Mouse (Mus musculus): ENCODE data around the gene Uchl3. TPM values are rescaled to one million over a fixed set of nuclear protein-coding genes. Genes with fewer than 3 reads are reported as not detected.
A peak's percentile ranks its signal among the peaks of the same experiment; 100 is the strongest.

The Uchl3 gene
- total RNA-seq, 2 experiments from 2014 or later: 29.9 to 32.9 TPM

- intact Hi-C loops (cut with DNase I): no loop called here
- DNase-seq: no peak
These were observed 10.5 kb downstream of the Uchl3 start for GRCm38 (mm10) chr14:101664274-101664673.

- intact Hi-C loops (cut with DNase I): no loop called here
- no peak for DNase-seq
These were observed 12.3 kb downstream of the Uchl3 start for GRCm38 (mm10) chr14:101666056-101666455.

- no peak for DNase-seq
- intact Hi-C loops (cut with DNase I): no loop called here
These were observed 12.8 kb downstream of the Uchl3 start for GRCm38 (mm10) chr14:101666536-101666935.

GRCm38 (mm10) chr14:101668626-101669025 is 14.9 kb downstream of the Uchl3 start:
- intact Hi-C loops (cut with DNase I): no loop called here
- DNase-seq: no peak

- no peak for DNase-seq
- intact Hi-C loops (cut with DNase I): no loop called here
These were observed 18.5 kb downstream of the Uchl3 start for GRCm38 (mm10) chr14:101672226-101672625.

- no peak for DNase-seq
- intact Hi-C loops (cut with DNase I): no loop called here
These were observed 33.9 kb downstream of the Uchl3 start for GRCm38 (mm10) chr14:101687696-101688095.

GRCm38 (mm10) chr14:101688406-101688805 is 34.6 kb downstream of the Uchl3 start:
- intact Hi-C loops (cut with DNase I): no loop called here
- DNase-seq: no peak

- intact Hi-C loops (cut with DNase I): no loop called here
These were observed 50.7 kb downstream of the Uchl3 start for GRCm38 (mm10) chr14:101704479-101704878.

GRCm38 (mm10) chr14:101707088-101707487 is 53.3 kb downstream of the Uchl3 start:
- intact Hi-C loops (cut with DNase I): no loop called here
- DNase-seq: no peak

More at GRCm38 (mm10) chr14:101704479-101704878, 50.7 kb downstream of the Uchl3 start:
- DNase-seq: no peak

GRCm38 (mm10) chr14:101714414-101714813 is 60.6 kb downstream of the Uchl3 start:
- intact Hi-C loops (cut with DNase I): no loop called here
- no peak for DNase-seq

GRCm38 (mm10) chr14:101729237-101729971 is 75.6 kb downstream of the Uchl3 start, which contains the start of the genes Gm9922 and Lmo7:
Gene Gm9922 (minus strand): TSS chr14:101729814.
Gene Lmo7 (plus strand): TSS chr14:101729957.
- intact Hi-C loops (cut with DNase I): no loop called here
- peak; percentile 75 for DNase-seq

- intact Hi-C loops (cut with DNase I): no loop called here
- no peak for DNase-seq
These were observed 76.4 kb downstream of the Uchl3 start for GRCm38 (mm10) chr14:101729972-101730692.

GRCm38 (mm10) chr14:101733542-101734303 is 80.0 kb downstream of the Uchl3 start:
- intact Hi-C loops (cut with DNase I): no loop called here
- no peak for DNase-seq

GRCm38 (mm10) chr14:101737501-101737900 is 83.7 kb downstream of the Uchl3 start:
- intact Hi-C loops (cut with DNase I): no loop called here
- DNase-seq: no peak

Other genes starting within 250 kb of the Uchl3 start
- 10 to 100 TPM; 34.7 to 39.6 TPM for gene Tbc1d4, start 44.8 kb upstream of the Uchl3 start, total RNA-seq (2021)
- 10 to 100 TPM; 32.4 to 35.6 TPM for gene Commd6, start 13.3 kb upstream of the Uchl3 start, total RNA-seq (2021)
- 1 to 10 TPM in 1 of 2 experiments, under 1 TPM in 1; 0.93 to 1.2 TPM for gene Gm9922, start 75.8 kb downstream of the Uchl3 start, total RNA-seq (2021)
- 100 to 1,000 TPM; 395 to 436 TPM for gene Lmo7, start 76.0 kb downstream of the Uchl3 start, total RNA-seq (2021)

All from heart, postnatal 10 days (tissue).